8 mouse cellular contexts compared by ENCODE assay signal in the genomic region with DNA sequence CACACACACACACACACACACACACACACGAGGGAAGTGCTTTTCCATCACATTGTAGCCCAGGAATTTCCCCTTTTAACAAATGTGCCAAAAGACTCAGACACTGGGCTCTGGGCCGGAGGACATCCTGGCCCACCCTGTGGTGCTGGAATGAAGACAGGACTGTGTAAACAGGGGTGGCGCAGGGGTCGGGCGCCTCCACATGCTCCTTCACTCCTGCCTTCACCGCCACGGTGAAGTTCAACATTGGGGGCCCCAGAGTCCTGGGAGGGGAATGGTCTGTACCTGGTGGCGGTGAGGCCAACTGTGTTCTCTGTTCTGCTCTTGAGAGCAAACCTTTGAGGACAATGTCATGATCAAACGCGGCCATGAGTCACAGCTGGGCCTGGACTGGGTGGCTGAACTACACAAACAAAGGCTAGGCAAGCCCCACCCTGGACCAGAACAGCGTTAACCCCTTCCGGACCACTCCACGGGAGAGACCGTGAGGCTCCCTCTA. TPM values are rescaled to one million over a fixed set of nuclear protein-coding genes. Genes with fewer than 3 reads are reported as not detected.
A peak's percentile ranks its signal among the peaks of the same experiment; 100 is the strongest.
DNase-seq lines count a peak whose midpoint lies in the region; ATAC-seq lines count a peak whose summit lies in the region.

No protein-coding gene starts in this region.

- peaks cover 89% of the 10 kb centered on the region for H3K36me3 ChIP-seq in midbrain, embryonic 10.5 days
- H3K36me3 ChIP-seq in midbrain, embryonic 15.5 days (replicated peaks): peaks cover 18% of the 10 kb centered on the region
- H3K36me3 ChIP-seq in heart, embryonic 13.5 days: peaks cover 96% of the 10 kb centered on the region

- peak; percentile 20 for DNase-seq in midbrain, embryonic 10.5 days (ENCODE audit: low spot score)
- peak; percentile 66 for DNase-seq in kidney, postnatal 10 days
- DNase-seq in lung, postnatal 4 days: peak; percentile 86 to 90
- DNase-seq in layer of hippocampus, adult 9-11 months: no peak
- DNase-seq in left cerebral cortex, postnatal 14 days (ENCODE audit: low spot score in 2 of 2): no peak
- no peak for DNase-seq in spleen, adult 18-20 months

- no peak overlapping the region for H3K4me3 ChIP-seq in midbrain, embryonic 10.5 days
- no peak overlapping the region for H3K4me3 ChIP-seq in midbrain, embryonic 15.5 days
- no peak overlapping the region for H3K4me3 ChIP-seq in heart, embryonic 13.5 days

- no peak overlapping the region for H3K9ac ChIP-seq in midbrain, embryonic 15.5 days
- H3K9ac ChIP-seq in heart, embryonic 13.5 days: peak overlapping the region; percentile 38; the same call in 1 of the 2 replicates

- intact Hi-C loops in left cerebral cortex, postnatal 14 days (cut with DNase I): no loop called here

- no peak for ATAC-seq in midbrain, embryonic 15.5 days (replicated peaks)
- no peak for ATAC-seq in heart, embryonic 13.5 days (ENCODE audit: extremely low read depth, insufficient number of reproducible peaks, low FRiP score, low TSS enrichment)

- WGBS in midbrain, embryonic 10.5 days: 77% methylated on average over 14 of the region's 14 CpGs
- 72% methylated on average over 14 of the region's 14 CpGs for WGBS in midbrain, embryonic 15.5 days
- 44% methylated on average over 14 of the region's 14 CpGs for WGBS in heart, embryonic 13.5 days

- no peaks in the 10 kb centered on the region for H3K27me3 ChIP-seq in midbrain, embryonic 10.5 days (ENCODE audit: low read depth, poor library complexity, severe bottlenecking)
- no peaks in the 10 kb centered on the region for H3K27me3 ChIP-seq in midbrain, embryonic 15.5 days (replicated peaks)
- H3K27me3 ChIP-seq in heart, embryonic 13.5 days (replicated peaks): no peaks in the 10 kb centered on the region

- peak overlapping the region; percentile 67 for H3K27ac ChIP-seq in midbrain, embryonic 10.5 days (replicated peaks)
- H3K27ac ChIP-seq in midbrain, embryonic 15.5 days: no peak overlapping the region
- peak overlapping the region; percentile 80 for H3K27ac ChIP-seq in heart, embryonic 13.5 days (replicated peaks)

- H3K4me1 ChIP-seq in midbrain, embryonic 10.5 days: peaks cover 30% of the 10 kb centered on the region
- no peaks in the 10 kb centered on the region for H3K4me1 ChIP-seq in midbrain, embryonic 15.5 days
- peaks cover 40% of the 10 kb centered on the region for H3K4me1 ChIP-seq in heart, embryonic 13.5 days

- no peak overlapping the region for H3K4me2 ChIP-seq in midbrain, embryonic 15.5 days
- H3K4me2 ChIP-seq in heart, embryonic 13.5 days: peak overlapping the region; percentile 2; the same call in 1 of the 2 replicates

- no peaks in the 10 kb centered on the region for H3K9me3 ChIP-seq in midbrain, embryonic 10.5 days (replicated peaks)
- H3K9me3 ChIP-seq in midbrain, embryonic 15.5 days: no peaks in the 10 kb centered on the region
- no peaks in the 10 kb centered on the region for H3K9me3 ChIP-seq in heart, embryonic 13.5 days

RNA-seq across cellular contexts. Expression of a gene that starts 21.9 kb away (rescaled TPM):
- polyA plus RNA-seq in midbrain, embryonic 10.5 days (2016; fragmentation: Nextera tagmentation; extraction: Ambion mirVana): 1.3 TPM in 2 replicates
- polyA plus RNA-seq in midbrain, embryonic 15.5 days (2015; fragmentation: Nextera tagmentation; extraction: Ambion mirVana): 0.80 and 1.0 TPM in 2 replicates
- 1.7 and 2.0 TPM in 2 replicates for polyA plus RNA-seq in heart, embryonic 13.5 days (2015; fragmentation: Nextera tagmentation; extraction: Ambion mirVana)
- total RNA-seq in left cerebral cortex, postnatal 14 days (2021): 1 to 10 TPM; 1.4 to 2.6 TPM

RNA-seq across cellular contexts. Expression of a gene that starts 35.0 kb away (rescaled TPM):
- 56.3 and 58.7 TPM in 2 replicates for polyA plus RNA-seq in midbrain, embryonic 10.5 days (2016; fragmentation: Nextera tagmentation; extraction: Ambion mirVana)
- polyA plus RNA-seq in midbrain, embryonic 15.5 days (2015; fragmentation: Nextera tagmentation; extraction: Ambion mirVana): 47.9 and 54.9 TPM in 2 replicates
- 65.8 and 72.7 TPM in 2 replicates for polyA plus RNA-seq in heart, embryonic 13.5 days (2015; fragmentation: Nextera tagmentation; extraction: Ambion mirVana)
- 10 to 100 TPM; 56.2 to 56.8 TPM for total RNA-seq in left cerebral cortex, postnatal 14 days (2021)

RNA-seq across cellular contexts. Expression of a gene that starts 40.2 kb away (rescaled TPM):
- polyA plus RNA-seq in midbrain, embryonic 10.5 days (2016; fragmentation: Nextera tagmentation; extraction: Ambion mirVana): 20.4 and 26.8 TPM in 2 replicates
- polyA plus RNA-seq in midbrain, embryonic 15.5 days (2015; fragmentation: Nextera tagmentation; extraction: Ambion mirVana): 29.2 and 37.1 TPM in 2 replicates
- polyA plus RNA-seq in heart, embryonic 13.5 days (2015; fragmentation: Nextera tagmentation; extraction: Ambion mirVana): 12.2 and 12.7 TPM in 2 replicates
- total RNA-seq in left cerebral cortex, postnatal 14 days (2021): 10 to 100 TPM; 21.5 to 23.0 TPM

Comparison
In these comparisons a context has a peak if more than half of its experiments do, and no peak if none do; other contexts are left out.
1. DNase-seq: peak in midbrain, embryonic 10.5 days (single experiment), kidney, postnatal 10 days (single experiment) and lung, postnatal 4 days (2 of 2); none in layer of hippocampus, adult 9-11 months (single experiment), left cerebral cortex, postnatal 14 days (0 of 2) and spleen, adult 18-20 months (0 of 2).